Mouse (Mus musculus): ENCODE results near the gene Rbfox1.

Rbfox1 gene

DNA sequence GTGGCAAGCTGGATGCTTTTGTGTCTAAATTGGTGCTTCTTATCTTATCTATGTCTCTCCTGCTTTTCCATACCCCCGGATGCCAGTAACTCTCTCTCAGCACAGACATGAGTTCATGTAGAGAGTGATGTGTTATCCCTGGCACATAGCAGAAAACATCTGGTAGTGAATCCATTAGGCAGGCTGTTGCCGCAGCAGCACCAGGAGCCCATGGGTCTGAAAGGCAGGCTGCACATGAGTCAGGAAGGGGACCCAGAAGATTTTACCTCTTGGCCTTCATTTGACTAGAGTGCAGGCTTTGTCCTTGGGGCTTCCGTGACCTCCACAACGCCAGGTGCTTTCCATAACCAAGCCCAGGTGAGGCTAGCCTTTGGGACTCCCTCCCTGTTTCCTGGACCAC is 1278.5 kb downstream of the Rbfox1 start:
- DNase-seq = no peak

DNA sequence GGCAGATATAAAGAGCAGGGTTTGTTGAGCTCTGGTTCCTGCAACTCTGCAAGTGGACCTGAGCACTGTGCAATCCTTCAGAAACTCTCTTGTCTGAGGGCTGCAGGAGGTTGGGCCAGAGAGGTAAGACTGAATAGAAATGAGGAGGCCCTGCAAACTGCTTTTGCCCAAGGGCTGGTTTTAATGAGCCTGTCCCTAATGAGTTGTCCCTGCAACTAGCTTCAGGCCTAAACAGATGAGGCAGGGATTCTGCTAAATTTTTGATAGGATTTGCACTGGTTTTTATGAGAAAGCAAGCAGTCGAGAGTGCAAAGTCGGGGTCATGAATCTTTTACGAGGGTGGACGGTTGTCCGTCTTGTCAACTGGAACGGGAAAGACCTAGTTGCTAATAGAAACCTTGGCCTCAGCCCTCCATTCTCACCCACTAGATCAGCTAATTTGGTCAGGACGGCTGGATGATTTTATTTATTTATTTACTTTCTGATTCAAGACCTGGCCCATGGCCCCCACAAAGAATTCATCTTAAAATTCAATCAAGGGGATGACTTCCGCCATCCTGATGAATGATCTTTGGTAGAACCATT is 1279.1 kb downstream of the Rbfox1 start:
- no peak for DNase-seq

DNA sequence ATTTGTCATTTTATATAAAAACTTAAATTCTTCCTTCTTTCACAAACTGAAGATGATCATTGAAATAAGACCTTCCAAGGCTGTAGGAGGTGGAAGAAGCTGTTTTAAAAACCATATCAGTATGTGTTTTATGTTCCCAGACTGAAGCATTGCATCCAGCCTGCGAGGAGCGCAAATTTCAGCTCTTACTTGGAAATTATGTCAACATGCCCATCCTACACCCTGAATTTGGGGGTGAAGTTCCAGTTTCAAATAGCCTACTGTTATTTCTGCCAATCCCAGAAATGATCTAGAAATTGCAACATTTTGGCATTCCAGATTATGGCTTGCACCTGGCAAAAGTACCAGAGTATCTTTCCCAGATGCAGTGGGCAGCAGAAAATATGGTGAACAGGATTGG is 1290.8 kb downstream of the Rbfox1 start:
- DNase-seq = no peak

DNA sequence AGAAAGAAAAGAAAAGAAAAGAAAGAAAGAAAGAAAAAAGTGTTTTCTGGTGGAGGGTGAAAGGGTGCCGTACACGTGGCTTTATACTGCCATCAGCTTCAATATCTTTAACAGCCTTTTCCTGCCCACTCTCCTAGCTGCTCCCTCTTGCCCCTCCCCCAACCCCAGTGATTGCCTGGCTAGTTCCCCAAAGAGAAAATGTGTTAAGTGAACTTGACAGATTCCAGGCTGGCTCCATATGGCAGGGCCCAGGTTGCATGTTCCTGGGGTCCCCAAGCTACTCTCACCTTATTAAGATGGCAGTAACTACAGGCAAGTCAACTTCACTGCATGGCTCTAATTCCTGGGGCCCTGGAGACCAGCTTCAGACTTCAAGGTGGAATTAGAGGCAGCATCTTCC is 1302.6 kb downstream of the Rbfox1 start:
- DNase-seq = no peak

DNA sequence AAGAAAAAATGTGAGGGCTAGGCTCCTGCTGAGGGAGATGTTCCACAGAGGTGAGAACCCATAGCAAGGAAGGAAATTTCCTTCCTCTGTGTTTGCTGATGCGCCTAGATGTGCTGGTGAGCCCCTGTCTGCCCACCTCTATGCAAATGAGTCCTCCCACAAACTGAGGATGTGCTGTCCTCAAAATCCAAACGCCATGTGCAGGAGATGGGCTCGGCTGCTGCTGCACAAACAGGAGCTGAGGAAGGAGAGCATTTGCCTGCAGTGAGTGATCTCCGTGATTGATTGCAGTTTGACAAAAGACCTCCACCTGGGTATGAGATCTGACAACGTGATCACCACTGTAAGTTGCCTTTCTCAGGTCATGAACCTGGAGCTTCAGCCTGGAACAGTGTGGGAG is 1308.4 kb downstream of the Rbfox1 start:
- DNase-seq = no peak

DNA sequence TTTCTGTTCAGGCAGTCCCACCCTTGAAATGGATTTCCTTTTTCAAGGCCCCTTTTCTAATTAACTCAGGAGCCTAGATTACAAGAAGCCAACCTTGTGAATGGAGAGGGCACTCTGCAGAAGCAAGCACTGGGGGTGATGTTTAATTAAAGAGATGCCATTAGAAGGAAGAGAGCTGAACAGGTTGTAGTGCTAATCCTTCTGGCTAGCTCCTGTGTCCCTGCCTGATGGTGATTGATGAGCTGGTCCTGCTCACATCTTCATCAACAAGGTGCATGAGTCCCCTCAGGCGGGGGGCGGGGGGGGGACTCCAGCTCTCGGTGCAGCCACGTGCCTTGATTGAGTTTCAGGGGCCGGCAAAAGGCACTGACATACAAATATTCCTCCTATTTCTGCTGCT is 1312.8 kb downstream of the Rbfox1 start:
- DNase-seq = no peak

DNA sequence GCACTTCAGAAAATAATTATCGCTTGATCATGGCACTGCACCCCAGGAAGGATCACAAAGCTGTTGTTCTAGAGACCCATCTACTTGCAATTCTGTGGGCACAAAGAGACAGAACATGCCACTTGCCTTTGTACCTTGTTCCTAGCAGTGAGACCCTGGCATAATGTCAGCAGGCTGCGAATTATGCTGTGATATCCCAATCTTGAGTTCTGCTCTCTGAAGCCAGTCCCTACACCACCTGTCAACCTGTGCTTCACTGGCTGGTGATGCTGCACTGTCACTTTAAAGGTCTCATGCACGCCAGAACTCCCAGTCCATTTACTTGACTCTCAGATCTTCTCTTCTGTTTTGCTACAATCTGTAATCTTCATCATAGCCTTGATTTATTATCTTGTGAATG is 1315.1 kb downstream of the Rbfox1 start:
- DNase-seq = no peak

DNA sequence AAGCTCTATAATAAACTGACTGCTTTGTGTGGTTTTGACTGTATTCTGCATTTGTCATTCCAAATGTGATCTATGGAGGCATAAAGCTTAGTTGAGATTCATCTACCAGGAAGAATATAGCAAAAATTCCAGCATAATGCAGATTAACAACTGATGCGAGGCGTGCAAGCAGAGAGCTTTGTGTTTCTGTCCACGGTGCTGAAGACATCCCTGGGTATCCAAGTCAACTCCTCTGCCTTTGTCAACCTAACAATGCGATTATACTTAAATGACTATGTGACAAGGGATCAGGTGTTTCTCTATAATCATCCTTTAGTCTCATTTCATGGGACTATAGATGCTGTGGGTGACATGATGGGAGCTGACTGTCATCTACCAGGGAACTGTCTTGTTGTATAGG is 1316.7 kb downstream of the Rbfox1 start:
- no peak for DNase-seq

DNA sequence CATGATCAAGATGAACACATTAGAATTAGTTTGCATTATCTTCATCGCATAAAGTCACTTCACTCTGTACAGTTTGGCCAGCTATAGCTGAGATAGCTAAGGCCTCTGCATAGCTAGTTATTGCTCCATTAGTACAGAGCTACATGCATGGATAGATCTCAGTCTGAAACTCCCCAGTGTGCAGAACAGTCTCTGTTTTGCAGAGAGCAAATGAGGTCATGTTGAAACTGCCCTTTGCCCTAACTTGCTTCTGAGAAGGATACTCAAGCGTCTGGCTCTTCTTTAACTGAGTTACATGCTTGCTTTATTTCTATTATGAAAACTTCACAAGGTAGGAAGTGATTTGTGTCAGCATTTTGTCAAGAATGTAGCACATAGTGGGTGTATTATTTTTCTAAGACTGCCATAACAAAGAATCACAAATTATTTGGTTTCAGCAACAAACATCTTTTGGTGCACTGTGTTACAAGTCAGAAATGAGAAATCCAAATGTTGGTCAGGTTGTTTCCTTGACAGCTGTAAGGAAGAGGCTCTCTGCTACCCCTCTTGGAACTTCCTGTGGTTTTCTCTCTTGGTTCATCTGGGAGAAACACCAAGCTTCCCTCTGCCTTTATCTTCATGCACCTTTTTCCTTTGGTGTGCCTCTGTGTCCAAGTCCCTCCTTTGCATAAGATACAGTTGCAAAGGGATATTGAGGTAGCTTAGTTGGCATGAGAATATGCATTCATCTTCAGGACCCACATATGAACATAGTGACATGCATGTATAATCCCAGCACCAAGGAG is 1321.2 kb downstream of the Rbfox1 start:
- no peak for DNase-seq

DNA sequence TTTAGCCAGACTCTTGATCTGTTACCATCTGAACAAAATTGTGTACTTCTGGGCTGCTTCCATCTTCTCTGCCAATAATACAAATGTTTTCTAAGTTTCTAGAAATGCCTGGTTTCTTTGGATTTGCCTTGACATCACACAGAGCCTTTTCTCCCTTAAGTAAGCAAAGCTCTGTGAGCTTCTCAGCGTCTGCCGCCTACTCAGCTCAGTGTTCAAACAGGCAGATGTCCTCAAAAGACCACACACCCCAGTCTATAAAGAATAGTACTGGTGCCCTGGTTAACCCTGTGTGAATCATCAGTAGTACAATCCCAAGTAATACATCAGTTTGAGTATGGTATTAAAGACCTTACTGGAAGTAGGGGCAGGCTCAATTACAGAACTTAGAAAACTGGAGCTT is 1322.4 kb downstream of the Rbfox1 start:
- DNase-seq = no peak

DNA sequence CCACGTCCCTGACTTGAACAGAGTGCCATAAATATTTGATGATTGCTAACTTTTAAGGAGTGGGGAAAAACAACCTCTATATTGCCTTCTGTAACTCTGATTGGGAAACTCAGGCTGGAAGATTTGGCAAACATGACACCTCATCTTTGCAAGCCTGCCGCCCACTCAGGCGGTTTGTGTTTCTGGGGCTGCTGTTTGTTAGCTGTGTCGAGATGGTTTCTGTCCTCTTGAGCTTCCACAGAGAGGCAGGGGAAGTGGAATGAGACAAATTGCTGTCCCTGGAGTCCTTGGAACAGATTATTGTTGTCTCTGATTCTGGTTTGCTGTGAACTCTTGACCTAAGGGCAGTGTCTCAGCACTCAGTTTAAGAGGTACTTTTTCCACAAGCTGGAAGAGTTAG is 1327.6 kb downstream of the Rbfox1 start:
- DNase-seq = no peak

DNA sequence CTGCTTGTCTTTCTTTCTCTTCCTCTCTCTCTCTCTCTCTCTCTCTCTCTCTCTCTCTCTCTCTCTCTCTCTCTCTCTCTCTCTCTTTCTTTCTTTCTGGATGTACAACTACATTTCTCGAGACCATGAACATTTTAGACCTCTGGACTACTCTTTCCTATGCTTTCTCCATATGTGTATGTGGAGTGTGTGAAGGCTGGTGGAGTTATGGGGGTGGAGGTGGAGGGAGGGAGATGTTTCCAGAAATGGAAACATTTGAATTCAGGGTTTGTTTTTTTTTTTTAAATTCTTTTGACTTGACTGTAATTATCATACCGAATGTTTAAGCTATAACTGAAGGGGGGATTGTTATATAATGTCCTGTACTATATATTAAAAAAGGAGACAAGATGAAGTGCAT is 1338.1 kb downstream of the Rbfox1 start:
- DNase-seq = no peak

DNA sequence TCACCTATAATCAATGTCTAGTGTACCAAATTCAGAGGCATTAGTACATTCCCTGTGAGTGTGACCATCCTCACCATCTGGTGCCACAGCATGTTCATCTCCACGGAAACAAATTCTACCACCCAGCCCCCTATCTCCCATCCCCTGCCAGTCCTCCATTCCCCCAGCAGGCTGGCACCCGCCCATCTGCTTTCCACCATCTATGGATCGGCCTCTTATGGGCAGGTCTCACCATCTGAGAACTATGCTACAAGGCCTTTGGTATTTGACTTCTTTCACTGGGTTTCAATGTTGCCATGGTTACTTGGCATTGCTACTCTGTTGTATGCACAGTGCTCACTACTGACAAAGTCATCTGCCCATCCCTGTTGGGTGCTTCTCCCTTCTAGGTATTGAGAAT is 1340.8 kb downstream of the Rbfox1 start:
- DNase-seq = no peak

DNA sequence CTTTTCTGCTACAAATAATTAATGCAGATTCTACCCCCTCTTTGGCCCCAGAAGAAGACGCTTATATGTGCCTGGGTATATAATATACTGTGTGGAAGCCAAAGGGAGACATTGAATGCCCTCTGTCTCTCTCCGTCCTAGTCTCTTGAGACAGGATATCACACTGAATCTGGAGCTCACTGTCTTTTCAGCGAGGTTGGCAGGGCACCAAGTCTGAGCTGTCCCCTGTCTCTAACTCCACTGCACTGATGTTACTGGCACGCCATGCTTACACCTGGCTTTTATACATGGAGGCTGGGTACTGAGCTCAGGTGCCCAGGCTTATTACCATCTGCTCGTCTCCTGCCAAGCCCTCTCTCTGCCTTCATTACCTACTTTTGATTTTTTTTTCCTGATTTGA is 1343.1 kb downstream of the Rbfox1 start:
- DNase-seq = no peak

DNA sequence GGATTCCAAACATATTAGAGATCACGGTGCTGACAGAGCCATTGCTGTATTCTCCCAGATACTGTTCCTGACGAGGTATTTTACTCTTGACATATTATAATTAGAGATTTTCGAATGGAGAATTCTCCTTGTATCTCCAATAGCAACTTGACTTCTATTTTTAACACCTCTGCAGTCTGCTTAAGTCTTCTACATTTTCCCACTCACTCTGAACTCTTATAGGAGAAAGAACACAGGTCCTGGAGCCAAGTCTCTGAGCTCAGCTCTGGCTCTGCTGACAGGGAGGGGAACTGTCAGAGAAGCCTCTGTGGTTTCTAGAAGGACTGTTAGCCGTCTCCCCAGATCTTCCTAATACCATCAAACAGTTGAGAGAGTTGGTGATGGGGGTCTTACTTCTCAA is 1344.1 kb downstream of the Rbfox1 start:
- no peak for DNase-seq

DNA sequence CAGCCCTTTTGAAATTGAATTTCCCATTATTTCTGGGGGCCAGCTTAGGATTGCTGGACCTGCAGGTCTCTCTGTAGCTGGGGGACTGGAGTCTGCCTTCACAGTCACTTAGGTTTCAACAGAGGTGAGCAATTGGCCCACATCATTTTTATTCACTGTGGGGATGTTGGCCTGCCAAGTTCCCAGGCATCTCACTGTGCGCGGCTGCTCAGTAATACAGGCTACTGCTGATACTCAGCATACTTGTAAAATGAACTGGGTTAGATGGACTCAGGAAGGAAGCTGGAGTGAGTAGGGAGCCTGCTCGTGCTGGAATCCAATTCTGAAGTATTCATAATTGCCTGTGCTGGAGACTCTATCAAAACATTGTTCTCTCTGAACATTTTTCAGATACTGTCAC is 1356.5 kb downstream of the Rbfox1 start:
- DNase-seq = no peak

DNA sequence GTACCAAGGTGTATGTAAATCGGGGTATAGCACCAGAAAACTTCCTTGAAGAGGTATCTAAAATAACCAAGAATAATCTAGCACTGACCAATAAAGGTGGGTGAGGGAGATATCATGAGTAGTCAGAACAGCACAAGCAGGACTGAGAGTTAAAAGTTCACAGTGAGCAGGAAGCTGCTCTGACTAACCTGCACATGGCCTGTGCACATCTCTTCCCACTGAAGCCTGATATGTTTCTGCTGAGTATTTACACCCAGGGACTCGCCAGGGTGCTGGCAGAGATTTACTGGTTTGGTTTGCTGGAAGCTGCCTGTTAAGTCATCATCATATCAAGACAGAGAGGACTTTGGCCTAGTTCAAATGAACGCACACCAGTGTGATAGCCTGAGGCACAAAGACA is 1357.3 kb downstream of the Rbfox1 start:
- no peak for DNase-seq

DNA sequence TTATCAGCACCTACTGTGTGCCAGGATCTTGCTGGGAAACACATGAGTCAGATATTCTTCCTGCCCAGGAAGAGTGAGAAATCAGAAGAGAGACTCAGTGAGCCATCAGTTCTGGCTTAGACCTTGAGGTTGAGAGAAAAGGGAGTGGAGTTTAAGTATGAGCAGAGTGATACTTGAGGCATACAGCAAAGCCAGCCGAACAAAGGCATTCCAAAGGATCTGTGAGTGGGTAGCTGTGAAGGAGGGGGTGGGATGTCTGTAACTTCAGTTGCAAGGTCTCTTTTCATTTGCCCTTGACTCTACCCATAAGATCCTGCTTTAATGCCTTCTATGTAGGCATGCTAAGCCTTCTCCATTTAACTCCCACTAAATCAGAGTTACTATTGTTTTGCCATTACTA is 1359.2 kb downstream of the Rbfox1 start:
- no peak for DNase-seq

DNA sequence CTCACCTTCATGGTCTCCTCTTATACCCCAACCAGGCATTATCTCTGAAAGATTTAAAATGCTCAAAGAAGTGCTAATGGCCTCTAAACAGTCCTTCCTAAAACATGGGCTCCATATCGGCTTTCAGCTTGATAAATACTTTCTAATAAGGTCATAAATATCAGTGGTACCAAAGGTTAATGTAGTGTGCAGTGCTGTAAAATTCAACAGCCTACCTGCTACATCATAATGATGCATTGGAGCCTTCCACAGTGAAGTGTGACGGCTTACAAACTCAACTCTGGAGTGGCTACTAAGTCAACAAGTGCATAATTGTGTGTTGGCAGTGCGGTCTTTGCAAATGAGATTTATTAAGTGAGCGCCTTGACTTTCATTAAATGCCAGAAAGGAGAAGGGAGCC is 1366.5 kb downstream of the Rbfox1 start:
- DNase-seq = no peak

DNA sequence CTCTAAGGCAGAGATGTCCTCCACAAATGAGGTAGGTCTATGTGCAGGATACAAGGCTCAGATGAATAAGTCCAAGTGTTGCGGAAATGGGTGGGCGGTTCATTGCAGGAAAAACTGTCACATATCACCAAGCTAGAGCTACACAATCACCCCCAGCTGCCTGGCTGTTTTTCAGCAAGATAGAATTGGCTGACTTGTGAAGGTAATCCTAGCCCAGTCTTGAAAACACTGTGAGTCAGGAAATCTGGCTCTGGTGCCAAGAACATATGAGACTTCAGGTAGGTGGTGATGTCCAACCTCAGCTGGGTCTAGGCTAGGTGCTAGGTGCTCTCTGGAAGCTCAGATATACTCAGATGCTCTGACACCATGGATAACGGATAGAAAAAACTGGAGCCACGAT is 1372.2 kb downstream of the Rbfox1 start:
- DNase-seq = no peak

DNA sequence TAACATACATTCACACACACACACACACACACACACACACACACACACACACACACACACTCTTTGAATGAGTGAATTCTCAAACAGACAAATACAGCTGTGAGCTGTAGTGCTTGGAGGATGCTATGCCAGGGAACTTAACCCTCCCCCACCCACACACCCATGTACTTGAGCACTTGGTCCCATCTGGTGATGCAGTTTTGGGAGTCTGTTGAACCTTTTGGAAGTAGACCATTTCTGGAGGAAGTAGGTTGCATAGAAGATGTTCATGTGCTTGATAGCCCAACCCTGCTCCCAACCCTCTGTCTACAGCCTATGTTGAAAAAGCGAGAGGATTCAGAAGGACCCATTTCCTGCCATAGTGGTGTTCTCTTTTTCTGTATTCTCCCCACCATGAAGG is 1378.1 kb downstream of the Rbfox1 start:
- DNase-seq = no peak

DNA sequence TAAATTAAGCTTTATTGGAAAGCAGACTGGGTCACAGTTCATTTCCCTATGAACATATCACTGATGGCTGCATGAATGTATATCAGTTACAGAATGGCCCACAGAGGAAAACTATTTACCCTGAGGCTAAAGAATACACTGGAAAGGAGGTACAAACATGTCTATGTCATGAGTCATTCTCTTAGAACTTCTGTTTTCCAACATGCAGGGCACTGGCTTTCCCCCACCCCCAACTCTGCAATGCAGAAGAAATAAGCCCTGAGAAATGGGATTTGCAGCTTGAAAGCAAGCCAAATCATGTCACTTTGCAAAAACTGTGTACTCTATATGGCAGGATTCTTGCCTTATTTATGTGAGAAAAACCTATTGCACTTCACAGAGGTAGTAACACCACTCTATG is 1380.6 kb downstream of the Rbfox1 start:
- DNase-seq = no peak

DNA sequence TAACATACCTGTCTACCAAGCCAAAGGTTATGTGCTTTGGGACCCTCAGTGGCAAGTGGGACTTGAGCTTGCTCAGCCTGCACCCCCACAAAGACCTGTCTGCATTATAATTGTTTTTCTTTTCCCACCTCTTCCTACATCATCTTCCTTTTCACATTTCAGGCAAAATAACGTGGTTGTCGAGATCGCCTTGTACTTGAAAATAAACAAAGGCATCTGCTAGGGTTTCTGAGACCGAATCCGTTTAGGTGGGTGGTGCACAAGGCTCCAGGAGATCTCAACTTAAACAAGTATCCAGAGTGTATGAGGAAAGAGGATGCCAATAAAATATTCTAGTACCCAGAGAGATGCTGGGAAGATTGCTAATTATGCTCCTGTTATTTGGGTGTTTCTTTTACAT is 1390.3 kb downstream of the Rbfox1 start:
- no peak for DNase-seq

DNA sequence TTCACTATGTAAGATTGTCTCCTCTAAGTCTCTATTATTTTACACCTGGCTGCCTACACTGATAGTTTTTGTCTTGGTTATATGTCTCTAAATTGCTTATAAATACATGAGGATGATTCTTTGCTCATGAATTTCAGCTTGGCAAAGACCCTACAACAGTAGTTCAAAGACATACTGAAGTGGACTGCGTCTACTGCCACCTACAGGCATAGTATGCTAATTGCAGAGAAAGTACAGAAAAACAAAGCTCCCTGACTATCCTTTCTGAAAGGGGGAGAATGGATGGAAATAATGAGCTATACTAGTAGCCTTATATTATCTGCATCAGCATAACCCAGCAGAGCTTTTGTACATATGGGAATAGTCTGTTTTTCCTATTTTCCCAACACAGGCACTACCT is 1390.7 kb downstream of the Rbfox1 start:
- no peak for DNase-seq

DNA sequence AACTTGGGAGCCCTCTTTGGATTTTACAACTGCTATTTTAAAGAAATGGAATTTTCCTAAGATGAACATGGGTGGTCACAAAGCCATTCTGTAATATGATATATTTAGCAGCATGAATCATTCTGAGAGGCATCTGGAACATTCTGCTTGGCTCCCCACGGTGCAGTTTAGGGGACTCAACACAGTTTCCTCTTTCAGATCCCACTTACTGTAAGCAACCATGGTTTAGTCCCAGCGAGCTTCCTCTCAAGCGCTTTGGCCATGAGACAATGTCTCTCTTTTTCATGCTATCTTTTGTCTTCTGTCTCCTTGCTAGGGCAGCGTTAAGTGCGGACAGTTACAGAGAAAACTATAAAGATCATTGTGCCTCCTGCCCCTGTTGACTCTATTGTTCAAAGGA is 1394.4 kb downstream of the Rbfox1 start:
- no peak for DNase-seq

All from thymus, postnatal 25 days (tissue).